Mouse (Mus musculus) small intestine, adult 2 months (tissue): ENCODE data around the gene Ifit1.
"Not testable (repeated sequence)": the region's sequence is repeated elsewhere in the genome, so short reads cannot be mapped to it uniquely, and the experiment has no call there.

Source experiments
- CTCF ChIP-seq: fragments of 200-500 bp; IDR thresholded peaks from 2 replicates; pipeline ENCODE4 v1.5.1; 2012; ENCODE audit warnings: low read depth, mild to moderate bottlenecking, control low read depth, inconsistent platforms, low read length, moderate library complexity, mixed read lengths; ENCODE audit not compliant: insufficient replicate concordance, insufficient read length; ENCODE audit errors: extremely low read depth
- POLR2A ChIP-seq: fragments of 200-500 bp; IDR thresholded peaks from 2 replicates; pipeline ENCODE4 v1.6.1; 2012; ENCODE audit warnings: low read depth, mild to moderate bottlenecking, control low read depth, inconsistent platforms, low read length, moderate library complexity

DNA sequence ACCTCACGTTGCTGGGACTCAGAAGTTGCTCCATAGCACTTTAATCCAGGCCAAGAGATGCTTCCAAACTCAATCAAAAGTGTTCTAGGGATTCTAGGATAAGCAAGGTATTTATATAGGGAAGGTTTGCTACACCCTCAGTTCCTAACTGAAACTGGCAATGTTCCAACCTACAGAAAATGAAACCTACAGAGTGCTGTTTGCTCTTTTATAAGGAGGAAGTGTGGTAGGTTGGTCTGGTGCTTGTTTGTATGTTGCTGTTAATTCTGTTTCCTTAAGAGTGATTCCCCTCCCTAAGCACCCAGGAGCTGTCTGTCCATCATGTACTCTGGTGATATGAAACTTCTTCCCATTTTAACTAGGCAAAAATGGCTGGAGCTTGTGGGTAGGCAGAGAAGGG lies 38.8 kb upstream of the Ifit1 start, which contains the start of gene Ifit1bl1:
- not testable (repeated sequence) for TF ChIP-seq POLR2A, CTCF
